Mouse (Mus musculus): ENCODE results near the gene 1700029I15Rik. TPM values are rescaled to one million over a fixed set of nuclear protein-coding genes. Genes with fewer than 3 reads are reported as not detected.

The 1700029I15Rik gene
- polyA plus RNA-seq, 1 experiment, result 1.2 TPM

DNA sequence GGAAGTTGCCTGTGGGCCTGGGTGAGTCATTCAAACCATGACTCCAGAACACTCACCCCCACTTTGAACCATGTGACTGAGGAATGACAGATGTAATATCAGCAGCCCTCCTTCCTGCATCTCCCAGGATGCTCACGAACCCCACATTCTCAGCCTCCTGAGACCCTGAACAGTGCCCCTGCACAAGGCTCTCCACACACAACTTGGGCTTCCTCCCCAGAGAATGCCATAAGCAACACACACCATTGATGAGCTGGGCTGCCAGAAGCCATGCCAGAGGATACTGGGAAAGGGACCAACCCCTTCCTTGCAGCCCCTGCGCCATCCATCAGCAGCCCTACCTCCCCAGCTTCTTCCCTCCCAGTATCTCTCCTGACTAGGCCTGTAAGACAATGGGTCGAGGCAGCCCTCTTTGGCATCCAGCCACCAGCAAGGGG, 5.8 kb downstream of the 1700029I15Rik start:
- H3K9ac ChIP-seq (ENCODE audit: low read depth, poor library complexity, severe bottlenecking), result no peak overlapping the region
- H3K36me3 ChIP-seq (ENCODE audit: control insufficient read depth, insufficient read depth, low read length, poor library complexity, severe bottlenecking), result no peaks in the 10 kb centered on the region
- no peaks in the 10 kb centered on the region for H3K9me3 ChIP-seq (replicated peaks; ENCODE audit: control insufficient read depth, insufficient read depth, low read length, poor library complexity, severe bottlenecking)
- H3K4me1 ChIP-seq (ENCODE audit: control insufficient read depth, insufficient read depth, low read length), result no peaks in the 10 kb centered on the region
- TF ChIP-seq POLR2A (IDR thresholded peaks at IDR 0.05; ENCODE audit: insufficient read depth, low read length) (no peak), EP300 (IDR thresholded peaks at IDR 0.05; ENCODE audit: insufficient read depth, low read depth, low read length) (no peak), CTCF (IDR thresholded peaks at IDR 0.05; ENCODE audit: low read depth, low read length) (no peak)
- H3K4me3 ChIP-seq (ENCODE audit: low read depth, low read length), result no peak overlapping the region
- no peaks in the 10 kb centered on the region for H3K27me3 ChIP-seq (ENCODE audit: control insufficient read depth, insufficient read depth, low read length, poor library complexity, severe bottlenecking)
- no peak overlapping the region for H3K27ac ChIP-seq (ENCODE audit: insufficient read depth, low read length)

DNA sequence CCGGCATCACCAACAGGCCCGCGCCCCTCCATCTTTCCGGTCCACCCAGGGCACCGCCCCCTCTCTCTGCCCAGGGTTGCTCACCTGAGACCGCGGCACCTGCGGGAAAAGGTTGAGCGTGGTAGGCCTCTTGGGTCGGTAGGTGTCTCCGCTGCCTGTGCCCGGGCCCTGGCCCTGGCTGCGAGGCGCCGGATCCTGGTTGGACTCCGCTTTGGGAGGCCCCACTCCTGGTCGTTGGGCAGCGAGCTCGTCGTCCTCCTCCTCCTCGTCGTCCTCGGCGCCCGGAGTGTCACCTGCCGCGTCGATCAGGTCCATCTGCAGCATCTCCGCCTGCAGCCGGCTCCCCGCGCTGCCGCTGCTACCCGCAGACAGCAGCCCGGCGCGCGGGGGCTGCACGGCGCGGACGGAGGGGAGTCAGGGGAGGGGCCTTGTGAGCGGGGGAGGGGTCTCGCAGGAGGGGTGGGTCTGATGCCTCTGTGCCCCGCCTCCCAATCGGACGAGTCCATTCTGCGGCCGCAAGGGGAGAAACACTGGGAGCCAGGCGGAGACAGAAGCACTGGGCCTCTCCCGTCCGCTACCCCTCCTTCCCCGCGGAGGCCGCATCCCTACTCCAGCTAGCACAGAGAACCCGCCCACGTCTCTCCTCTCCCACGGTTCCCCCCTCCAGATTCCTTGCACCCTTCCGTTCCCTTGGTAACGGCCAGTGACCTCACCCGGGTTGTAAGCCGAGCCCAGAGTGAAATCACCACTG, 6.7 kb downstream of the 1700029I15Rik start:
- Histone ChIP-seq H3K9me3 (replicated peaks; ENCODE audit: control insufficient read depth, insufficient read depth, low read length, poor library complexity, severe bottlenecking) (no peaks in the 10 kb centered on the region), H3K27me3 (ENCODE audit: control insufficient read depth, insufficient read depth, low read length, poor library complexity, severe bottlenecking) (no peaks in the 10 kb centered on the region), H3K9ac (ENCODE audit: low read depth, poor library complexity, severe bottlenecking) (peak overlapping the region; percentile 27; the same call in 1 of the 2 replicates), H3K4me3 (ENCODE audit: low read depth, low read length) (peak overlapping the region; percentile 64), H3K36me3 (ENCODE audit: control insufficient read depth, insufficient read depth, low read length, poor library complexity, severe bottlenecking) (no peaks in the 10 kb centered on the region), H3K4me1 (ENCODE audit: control insufficient read depth, insufficient read depth, low read length) (no peaks in the 10 kb centered on the region), H3K27ac (ENCODE audit: insufficient read depth, low read length) (no peak overlapping the region)
- TF ChIP-seq CTCF (IDR thresholded peaks at IDR 0.05; ENCODE audit: low read depth, low read length), result no peak
- no peak for TF ChIP-seq EP300 (IDR thresholded peaks at IDR 0.05; ENCODE audit: insufficient read depth, low read depth, low read length)
- no peak for TF ChIP-seq POLR2A (IDR thresholded peaks at IDR 0.05; ENCODE audit: insufficient read depth, low read length)

DNA sequence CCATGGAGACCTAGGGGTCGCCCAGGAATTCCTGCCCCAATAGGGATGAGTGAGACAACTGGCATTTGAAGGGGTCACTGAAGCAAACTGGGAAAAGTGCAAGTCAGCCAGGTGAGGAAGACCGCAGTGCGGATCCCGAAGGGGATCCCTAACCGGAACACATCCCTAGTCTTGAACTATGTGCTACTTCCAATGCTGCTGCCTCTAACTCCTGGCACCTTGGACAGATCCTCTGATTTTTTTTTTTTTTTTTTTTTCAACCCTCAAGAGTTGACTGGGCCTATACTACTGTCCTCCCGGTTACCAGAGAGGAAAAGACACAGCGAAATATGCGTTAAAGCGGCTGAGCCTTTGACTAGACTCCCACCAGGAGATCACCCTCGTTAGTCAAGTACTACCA, 7.3 kb downstream of the 1700029I15Rik start:
- Histone ChIP-seq H3K27ac (ENCODE audit: insufficient read depth, low read length) (no peak overlapping the region), H3K9me3 (replicated peaks; ENCODE audit: control insufficient read depth, insufficient read depth, low read length, poor library complexity, severe bottlenecking) (no peaks in the 10 kb centered on the region), H3K4me1 (ENCODE audit: control insufficient read depth, insufficient read depth, low read length) (no peaks in the 10 kb centered on the region), H3K27me3 (ENCODE audit: control insufficient read depth, insufficient read depth, low read length, poor library complexity, severe bottlenecking) (no peaks in the 10 kb centered on the region), H3K9ac (ENCODE audit: low read depth, poor library complexity, severe bottlenecking) (no peak overlapping the region), H3K4me3 (ENCODE audit: low read depth, low read length) (peak overlapping the region; percentile 44), H3K36me3 (ENCODE audit: control insufficient read depth, insufficient read depth, low read length, poor library complexity, severe bottlenecking) (no peaks in the 10 kb centered on the region)
- TF ChIP-seq EP300 (IDR thresholded peaks at IDR 0.05; ENCODE audit: insufficient read depth, low read depth, low read length) (no peak), CTCF (IDR thresholded peaks at IDR 0.05; ENCODE audit: low read depth, low read length) (no peak)

DNA sequence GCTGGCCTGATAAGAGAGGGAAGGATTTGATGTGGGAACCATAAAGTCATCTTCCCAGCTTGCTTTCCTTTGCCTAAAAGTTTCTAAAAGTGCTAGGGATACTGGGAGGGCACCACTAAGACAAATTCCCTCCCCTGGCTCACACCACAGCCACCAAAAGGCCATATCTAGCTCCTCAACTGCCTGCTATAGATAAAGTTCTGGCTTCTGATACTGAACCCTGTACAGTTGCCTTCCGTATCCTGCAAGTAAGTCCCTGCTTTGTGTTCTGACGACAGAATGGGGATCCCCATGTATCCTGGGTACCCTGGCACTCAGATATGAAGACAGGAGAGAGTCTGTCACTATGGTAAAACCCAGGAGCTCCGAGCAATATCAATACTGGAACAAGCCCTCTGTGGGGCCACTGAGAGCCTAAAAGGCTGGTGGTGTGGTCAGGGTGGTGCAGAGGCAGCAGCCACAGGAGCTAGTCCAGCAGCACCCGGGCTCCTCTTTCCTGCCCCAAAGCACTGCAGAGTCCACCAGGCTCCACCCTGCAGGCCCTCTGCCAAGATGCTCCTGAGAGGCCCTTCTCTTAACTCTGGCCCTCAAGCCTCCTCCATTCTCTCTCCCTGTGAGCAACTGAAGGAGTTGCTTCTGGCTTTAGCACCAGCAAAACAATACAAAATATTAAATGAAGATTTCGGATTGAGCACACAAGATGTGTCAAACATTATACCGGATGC, 8.0 kb downstream of the 1700029I15Rik start:
- Histone ChIP-seq H3K9me3 (replicated peaks; ENCODE audit: control insufficient read depth, insufficient read depth, low read length, poor library complexity, severe bottlenecking) (no peaks in the 10 kb centered on the region), H3K27me3 (ENCODE audit: control insufficient read depth, insufficient read depth, low read length, poor library complexity, severe bottlenecking) (no peaks in the 10 kb centered on the region), H3K27ac (ENCODE audit: insufficient read depth, low read length) (no peak overlapping the region), H3K4me3 (ENCODE audit: low read depth, low read length) (no peak overlapping the region), H3K9ac (ENCODE audit: low read depth, poor library complexity, severe bottlenecking) (no peak overlapping the region), H3K4me1 (ENCODE audit: control insufficient read depth, insufficient read depth, low read length) (no peaks in the 10 kb centered on the region), H3K36me3 (ENCODE audit: control insufficient read depth, insufficient read depth, low read length, poor library complexity, severe bottlenecking) (no peaks in the 10 kb centered on the region)
- no peak for TF ChIP-seq POLR2A (IDR thresholded peaks at IDR 0.05; ENCODE audit: insufficient read depth, low read length)
- TF ChIP-seq CTCF (IDR thresholded peaks at IDR 0.05; ENCODE audit: low read depth, low read length), result no peak
- TF ChIP-seq EP300 (IDR thresholded peaks at IDR 0.05; ENCODE audit: insufficient read depth, low read depth, low read length), result no peak

DNA sequence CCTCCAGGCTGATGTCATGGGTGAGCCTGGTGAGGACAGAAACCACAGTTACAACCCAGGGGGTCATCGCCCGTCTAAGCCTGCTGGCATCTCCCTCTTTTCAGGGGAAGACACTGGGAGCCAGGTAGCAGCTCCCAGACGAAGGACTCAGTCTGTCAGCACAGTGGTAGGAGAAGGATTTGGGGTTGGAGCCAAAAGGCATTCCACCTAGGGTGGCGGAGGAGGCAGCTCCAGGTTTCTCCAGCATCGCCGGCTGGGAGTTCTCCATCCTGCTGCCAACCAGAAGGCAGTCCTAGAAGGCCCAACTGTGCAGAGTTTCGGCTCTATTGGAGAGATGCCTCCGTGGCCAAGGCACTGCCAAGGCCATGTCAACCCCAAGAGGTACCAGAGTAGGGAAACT, 8.8 kb downstream of the 1700029I15Rik start:
- TF ChIP-seq POLR2A (IDR thresholded peaks at IDR 0.05; ENCODE audit: insufficient read depth, low read length) (no peak), CTCF (IDR thresholded peaks at IDR 0.05; ENCODE audit: low read depth, low read length) (no peak), EP300 (IDR thresholded peaks at IDR 0.05; ENCODE audit: insufficient read depth, low read depth, low read length) (no peak)
- H3K9me3 ChIP-seq (replicated peaks; ENCODE audit: control insufficient read depth, insufficient read depth, low read length, poor library complexity, severe bottlenecking), result no peaks in the 10 kb centered on the region
- no peaks in the 10 kb centered on the region for H3K36me3 ChIP-seq (ENCODE audit: control insufficient read depth, insufficient read depth, low read length, poor library complexity, severe bottlenecking)
- H3K4me1 ChIP-seq (ENCODE audit: control insufficient read depth, insufficient read depth, low read length), result no peaks in the 10 kb centered on the region
- no peak overlapping the region for H3K9ac ChIP-seq (ENCODE audit: low read depth, poor library complexity, severe bottlenecking)
- H3K4me3 ChIP-seq (ENCODE audit: low read depth, low read length), result no peak overlapping the region
- no peak overlapping the region for H3K27ac ChIP-seq (ENCODE audit: insufficient read depth, low read length)
- no peaks in the 10 kb centered on the region for H3K27me3 ChIP-seq (ENCODE audit: control insufficient read depth, insufficient read depth, low read length, poor library complexity, severe bottlenecking)

Measured in ES-Bruce4 (cell line).